Mouse (Mus musculus) E14TG2a.4 (cell line): ENCODE measurements at regions not wholly inside any gene's neighbourhood (a gene's known extent, or its start where the extent isn't known, plus 50 kb on each side); places are given as distances from the start of the nearest gene placed in this dataset.

ENCODE experiments used
- CTCF ChIP-seq: conservative IDR thresholded peaks from 2 replicates; pipeline ENCODE4 v1.5.1; 2014; ENCODE audit warnings: low read length
- NANOG ChIP-seq: IDR thresholded peaks from 2 replicates; pipeline ENCODE4 v1.6.1; 2014; ENCODE audit warnings: borderline replicate concordance, low read length, mixed read lengths

GRCm38 (mm10) chr19:37778568-37778967, 81.0 kb downstream of the Cyp26a1 start:
- TF ChIP-seq NANOG (no peak), CTCF (no peak)
